Mouse (Mus musculus) common myeloid progenitor, adult 5-6 weeks (primary cell): ENCODE data around the gene Tgfb1i1. TPM values are rescaled to one million over a fixed set of nuclear protein-coding genes. Genes with fewer than 3 reads are reported as not detected.

Source experiments
- ATAC-seq: replicated peaks from 2 replicates; pipeline ENCODE4 v1.8.0; 2016; ENCODE audit warnings: low read depth, mild to moderate bottlenecking, moderate TSS enrichment, inconsistent platforms; ENCODE audit not compliant: poor library complexity, severe bottlenecking
- total RNA-seq: library from RNA; stranded (forward); fragments of 200-1000, 187-1606 nt; gene quantifications from 2 replicates; pipeline ENCODE4 v1.2.3, GENCODE M21; 2017

The Tgfb1i1 gene
- total RNA-seq, 1 experiment from 2014 or later = 0.32 TPM

GRCm38 (mm10) chr7:128243921-128244320 lies 2.7 kb upstream of the Tgfb1i1 start:
- ATAC-seq = no peak

- no peak for ATAC-seq
Observed at GRCm38 (mm10) chr7:128244410-128245025, 2.1 kb upstream of the Tgfb1i1 start.

- ATAC-seq = no peak
Observed at GRCm38 (mm10) chr7:128245547-128245946, 1.1 kb upstream of the Tgfb1i1 start.

GRCm38 (mm10) chr7:128247443-128247842 lies 831 bp downstream of the Tgfb1i1 start:
- ATAC-seq = peak; percentile 60

- no peak for ATAC-seq
Observed at GRCm38 (mm10) chr7:128248081-128249042, 1.8 kb downstream of the Tgfb1i1 start.

GRCm38 (mm10) chr7:128249998-128250397 lies 3.4 kb downstream of the Tgfb1i1 start:
- no peak for ATAC-seq

- no peak for ATAC-seq
Observed at GRCm38 (mm10) chr7:128251946-128252345, 5.3 kb downstream of the Tgfb1i1 start.

- peak; percentile 84 for ATAC-seq
Observed at GRCm38 (mm10) chr7:128252609-128253008, 6.0 kb downstream of the Tgfb1i1 start.

- no peak for ATAC-seq
Observed at GRCm38 (mm10) chr7:128254978-128255377, 8.4 kb downstream of the Tgfb1i1 start.

GRCm38 (mm10) chr7:128255757-128256156 lies 9.1 kb downstream of the Tgfb1i1 start:
- no peak for ATAC-seq

GRCm38 (mm10) chr7:128256783-128257334 lies 10.2 kb downstream of the Tgfb1i1 start:
- no peak for ATAC-seq

GRCm38 (mm10) chr7:128265411-128265810 lies 18.8 kb downstream of the Tgfb1i1 start, which contains the start of gene Slc5a2:
Slc5a2 (plus strand) TSS chr7:128265657.
- ATAC-seq = no peak

GRCm38 (mm10) chr7:128266056-128266455 lies 19.4 kb downstream of the Tgfb1i1 start:
- no peak for ATAC-seq

- ATAC-seq = no peak
Observed at GRCm38 (mm10) chr7:128267391-128267790, 20.8 kb downstream of the Tgfb1i1 start.

- ATAC-seq = no peak
Observed at GRCm38 (mm10) chr7:128267813-128268212, 21.2 kb downstream of the Tgfb1i1 start.

- peak; percentile 59 for ATAC-seq
Observed at GRCm38 (mm10) chr7:128270431-128270850, 23.8 kb downstream of the Tgfb1i1 start.

- no peak for ATAC-seq
Observed at GRCm38 (mm10) chr7:128271496-128271895, 24.9 kb downstream of the Tgfb1i1 start.

GRCm38 (mm10) chr7:128276051-128276450 lies 29.4 kb downstream of the Tgfb1i1 start:
- ATAC-seq = no peak

GRCm38 (mm10) chr7:128279750-128280149 lies 33.1 kb downstream of the Tgfb1i1 start:
- no peak for ATAC-seq

- ATAC-seq = no peak
Observed at GRCm38 (mm10) chr7:128281765-128282164, 35.2 kb downstream of the Tgfb1i1 start.
